Mouse (Mus musculus) heart, adult 2 months (tissue): ENCODE measurements around the gene Sept5.

Experiments
- CTCF ChIP-seq: fragments of 200-600 bp; IDR thresholded peaks from 2 replicates; pipeline ENCODE4 v1.8.1; 2022; ENCODE audit warnings: antibody characterized with exemption, mild to moderate bottlenecking, moderate library complexity
- POLR2A ChIP-seq: fragments of 200-500 bp; IDR thresholded peaks from 2 replicates; pipeline ENCODE4 v1.6.1; 2011; ENCODE audit warnings: mild to moderate bottlenecking, low read depth, low read length, control low read depth; ENCODE audit not compliant: insufficient read depth

DNA sequence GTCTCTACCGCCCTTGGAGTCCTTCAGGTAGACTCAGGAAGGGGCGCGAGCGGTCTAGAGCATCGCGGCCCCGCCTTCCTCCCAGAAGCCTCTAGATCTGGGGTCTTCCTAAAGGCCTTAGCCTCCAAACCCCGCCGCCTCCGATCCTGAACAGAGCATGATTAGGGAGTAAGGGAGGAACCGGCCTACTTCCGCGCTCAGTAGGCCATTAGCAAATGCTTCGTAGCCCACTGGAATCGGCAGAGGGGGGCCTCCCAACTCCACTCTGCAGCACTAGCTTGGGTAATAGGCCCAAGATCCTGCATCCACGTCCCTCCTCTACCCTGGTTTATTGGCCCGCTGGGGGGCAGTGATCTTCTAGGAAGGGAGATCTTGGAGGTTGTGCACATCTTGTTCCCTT is 7.7 kb downstream of the Sept5 start, which contains the start of gene Gp1bb:
- TF ChIP-seq CTCF = no peak
- no peak for TF ChIP-seq POLR2A
